Mouse (Mus musculus) hindbrain, embryonic 11.5 days (tissue): ENCODE data around the gene Prcp. TPM values are rescaled to one million over a fixed set of nuclear protein-coding genes. Genes with fewer than 3 reads are reported as not detected.
"Not testable (repeated sequence)": the region's sequence is repeated elsewhere in the genome, so short reads cannot be mapped to it uniquely, and the experiment has no call there.

Experiments
- ATAC-seq: fragments of 200-750 bp; cut with Nextera tagmentation; 2 replicates; pipeline ENCODE4 v1.8.0; 2017; ENCODE audit warnings: mild to moderate bottlenecking, moderate TSS enrichment, moderate library complexity; ENCODE audit not compliant: low FRiP score
- DNase-seq: peaks from one replicate; pipeline ENCODE4 v3.0.0-alpha.2; 2015; ENCODE audit warnings: low spot score
- H3K27ac ChIP-seq: fragments of 300-500 bp; sonication (generic); 2 replicates; pipeline ENCODE4 v1.5.1; 2014; ENCODE audit warnings: mild to moderate bottlenecking, low read depth, low read length
- H3K27me3 ChIP-seq: fragments of 300-500 bp; sonication (generic); 2 replicates; pipeline ENCODE4 v1.6.1; 2014; ENCODE audit warnings: mild to moderate bottlenecking, low read length, moderate library complexity, mixed read lengths; ENCODE audit not compliant: control insufficient read depth, insufficient read depth
- H3K36me3 ChIP-seq: fragments of 300-500 bp; sonication (generic); 2 replicates; pipeline ENCODE4 v1.6.1; 2014; ENCODE audit warnings: mild to moderate bottlenecking, low read length, moderate library complexity, mixed read lengths; ENCODE audit not compliant: control insufficient read depth, insufficient read depth
- H3K4me1 ChIP-seq: fragments of 300-500 bp; sonication (generic); replicated peaks from 2 replicates; pipeline ENCODE4 v1.6.1; 2014; ENCODE audit warnings: low read length, mixed read lengths; ENCODE audit not compliant: control insufficient read depth, insufficient read depth
- H3K4me2 ChIP-seq: fragments of 300-500 bp; sonication (generic); replicated peaks from 2 replicates; pipeline ENCODE4 v1.6.1; 2014; ENCODE audit warnings: mild to moderate bottlenecking, low read depth, low read length
- H3K4me3 ChIP-seq: fragments of 300-500 bp; sonication (generic); 2 replicates; pipeline ENCODE4 v1.5.1; 2014; ENCODE audit warnings: low read depth, low read length
- H3K9ac ChIP-seq: fragments of 300-500 bp; sonication (generic); 2 replicates; pipeline ENCODE4 v1.6.1; 2014; ENCODE audit warnings: low read depth, low read length
- H3K9me3 ChIP-seq: fragments of 300-500 bp; sonication (generic); 2 replicates; pipeline ENCODE4 v1.6.1; 2016; ENCODE audit warnings: low read length; ENCODE audit not compliant: control insufficient read depth
- WGBS: fragments of 180-500 bp; shearing (Covaris S2); extraction: QIAGEN DNeasy Blood & Tissue Kit; methylation state at CpG from one replicate; pipeline ENCODE4 v1.1.7; 2014; 5-methylcytosine and 5-hydroxymethylcytosine counted together
- polyA plus RNA-seq: library from polyadenylated mRNA; unstranded; fragments of >200 nt; fragmentation: Nextera tagmentation; extraction: Ambion mirVana; gene quantifications from 2 replicates; pipeline ENCODE4 v1.2.1, GENCODE M21; 2014

Gene Prcp
- polyA plus RNA-seq, 1 experiment from 2014 or later: 26.3 TPM

- Histone ChIP-seq H3K27me3 (no peaks in the 10 kb centered on the region), H3K9me3 (no peaks in the 10 kb centered on the region), H3K4me2 (no peak overlapping the region), H3K4me1 (no peaks in the 10 kb centered on the region), H3K36me3 (no peaks in the 10 kb centered on the region), H3K4me3 (no peak overlapping the region), H3K9ac (no peak overlapping the region), H3K27ac (no peak overlapping the region)
- peak; percentile 27 for DNase-seq
- 55% methylated on average over 2 of the region's 2 CpGs for WGBS
- no peak for ATAC-seq
These were observed 22.8 kb downstream of the Prcp start for GRCm38 (mm10) chr7:92897021-92897420.

DNA sequence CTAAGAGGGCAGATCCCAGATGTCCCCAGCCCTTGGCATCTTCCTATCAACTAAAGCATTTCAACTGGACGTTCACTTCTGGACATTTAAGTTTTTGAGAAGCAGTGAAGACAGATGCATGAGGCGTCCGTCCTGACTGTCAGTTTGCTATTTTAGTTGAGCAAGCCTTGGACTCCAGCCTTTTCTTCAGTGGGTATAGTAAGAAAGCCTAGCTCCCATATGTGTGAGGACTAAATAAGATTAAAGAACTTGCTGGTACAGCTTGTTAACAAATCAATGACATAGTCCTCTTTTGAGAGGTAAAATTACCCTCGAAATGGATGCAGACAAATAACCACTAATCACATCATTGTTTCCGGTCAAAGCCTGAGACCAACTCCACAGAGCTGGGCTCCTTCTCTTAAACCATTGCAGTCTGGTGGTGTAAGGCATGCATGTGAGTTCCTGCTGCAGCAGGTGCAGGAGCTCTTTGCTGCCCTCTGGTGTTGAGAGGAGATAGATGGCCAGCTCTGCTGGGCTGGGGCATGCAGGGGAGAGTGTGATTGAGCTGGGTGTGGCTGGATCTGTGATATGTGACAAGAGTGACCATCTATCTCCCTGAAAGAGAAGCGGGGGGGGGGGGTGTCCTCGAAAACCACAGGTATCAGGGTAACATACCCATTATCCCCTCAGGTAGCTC, 29.2 kb downstream of the Prcp start:
- Histone ChIP-seq H3K4me1 (no peaks in the 10 kb centered on the region), H3K27ac (no peak overlapping the region), H3K27me3 (no peaks in the 10 kb centered on the region), H3K9me3 (no peaks in the 10 kb centered on the region), H3K4me2 (no peak overlapping the region), H3K4me3 (no peak overlapping the region), H3K9ac (no peak overlapping the region), H3K36me3 (no peaks in the 10 kb centered on the region)
- ATAC-seq (peak; percentile 91), DNase-seq (peak; percentile 86)
- WGBS: 53% methylated on average over 7 of the region's 7 CpGs

- H3K36me3 ChIP-seq, H3K27ac ChIP-seq, H3K9me3 ChIP-seq, DNase-seq, H3K9ac ChIP-seq, H3K4me2 ChIP-seq, H3K4me1 ChIP-seq, H3K4me3 ChIP-seq, H3K27me3 ChIP-seq: not testable (repeated sequence)
- WGBS: 67% methylated on average over 7 of the region's 7 CpGs
- peak; percentile 45; the same call in 1 of the 2 replicates for ATAC-seq
These were observed 30.0 kb downstream of the Prcp start for GRCm38 (mm10) chr7:92904285-92904684.

DNA sequence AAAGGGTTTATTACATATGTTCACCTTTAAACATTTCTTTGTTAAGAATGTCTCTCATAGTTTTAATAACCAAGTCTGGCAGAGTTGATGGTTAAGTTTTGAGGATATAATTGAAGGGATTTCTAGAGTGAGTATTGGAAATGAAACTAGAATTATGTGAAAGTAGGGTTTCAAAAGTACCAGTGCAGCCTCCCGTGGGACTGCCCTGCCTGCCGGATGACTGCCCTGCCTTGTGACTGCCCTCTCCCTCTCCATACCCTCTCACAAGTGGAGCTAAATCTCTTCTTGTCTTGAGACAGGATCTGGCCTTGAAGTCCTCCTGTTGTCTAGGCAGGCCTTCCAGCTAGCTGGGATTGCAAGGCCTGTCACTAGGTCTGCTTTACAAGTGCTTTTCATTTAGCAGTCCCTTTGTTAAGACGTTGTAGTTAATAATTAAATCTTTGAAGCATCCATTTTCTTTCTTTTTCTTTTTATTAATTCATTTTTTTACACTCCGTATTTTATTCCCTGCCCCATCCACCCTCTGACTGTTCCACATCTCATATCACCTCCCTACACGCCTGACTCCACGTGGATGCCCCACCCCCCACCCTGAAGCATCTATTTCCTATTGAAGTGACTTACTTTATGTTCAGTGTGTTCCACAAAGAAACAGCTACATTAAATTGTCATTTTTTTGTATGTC, 46.0 kb downstream of the Prcp start:
- ATAC-seq (no peak), DNase-seq (no peak)
- H3K4me1 ChIP-seq: no peaks in the 10 kb centered on the region
- no peak overlapping the region for H3K9ac ChIP-seq
- H3K4me2 ChIP-seq: no peak overlapping the region
- H3K9me3 ChIP-seq: no peaks in the 10 kb centered on the region
- no peak overlapping the region for H3K27ac ChIP-seq
- no peak overlapping the region for H3K4me3 ChIP-seq
- no peaks in the 10 kb centered on the region for H3K36me3 ChIP-seq
- WGBS: 81% methylated on average over 6 of the region's 6 CpGs
- H3K27me3 ChIP-seq: no peaks in the 10 kb centered on the region

- no peaks in the 10 kb centered on the region for H3K27me3 ChIP-seq
- no peak for DNase-seq
- no peak overlapping the region for H3K4me2 ChIP-seq
- no peak overlapping the region for H3K4me3 ChIP-seq
- H3K9ac ChIP-seq: no peak overlapping the region
- H3K36me3 ChIP-seq: no peaks in the 10 kb centered on the region
- H3K27ac ChIP-seq: no peak overlapping the region
- 83% methylated on average over 2 of the region's 2 CpGs for WGBS
- no peak for ATAC-seq
- no peaks in the 10 kb centered on the region for H3K9me3 ChIP-seq
- H3K4me1 ChIP-seq: no peaks in the 10 kb centered on the region
These were observed 46.5 kb downstream of the Prcp start for GRCm38 (mm10) chr7:92920857-92921172.

GRCm38 (mm10) chr7:92932792-92933191, 58.5 kb downstream of the Prcp start:
- Histone ChIP-seq H3K9me3 (no peaks in the 10 kb centered on the region), H3K4me3 (no peak overlapping the region), H3K36me3 (no peaks in the 10 kb centered on the region), H3K4me1 (no peaks in the 10 kb centered on the region), H3K27me3 (no peaks in the 10 kb centered on the region), H3K9ac (no peak overlapping the region), H3K27ac (no peak overlapping the region), H3K4me2 (no peak overlapping the region)
- DNase-seq (no peak), ATAC-seq (no peak)
- 91% methylated on average over 8 of the region's 8 CpGs for WGBS

GRCm38 (mm10) chr7:92933308-92933948, 59.2 kb downstream of the Prcp start:
- DNase-seq, H3K4me1 ChIP-seq, ATAC-seq, H3K27me3 ChIP-seq, H3K9me3 ChIP-seq, H3K36me3 ChIP-seq, H3K4me2 ChIP-seq, H3K4me3 ChIP-seq, H3K9ac ChIP-seq, H3K27ac ChIP-seq: not testable (repeated sequence)
- WGBS: 74% methylated on average over 4 of the region's 4 CpGs

DNA sequence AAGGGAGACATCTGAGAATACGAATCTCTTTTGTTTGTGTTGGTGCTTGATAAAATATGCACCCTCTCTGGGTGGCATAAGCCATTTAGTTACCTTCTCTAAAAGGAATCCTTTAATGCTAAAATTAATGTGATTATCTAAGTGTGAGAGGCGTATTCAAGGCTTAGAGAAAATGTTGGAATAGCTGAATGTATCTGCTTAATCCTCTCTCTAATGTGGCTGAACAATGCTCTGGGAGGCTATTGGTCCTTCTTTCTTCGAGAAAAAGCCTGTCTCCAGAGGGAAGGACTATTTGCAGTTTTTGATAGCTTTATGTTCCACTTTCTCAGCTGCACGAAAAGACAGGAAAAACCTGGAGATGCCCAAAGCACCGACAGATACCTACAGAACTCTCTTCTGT, 62.5 kb downstream of the Prcp start:
- 68% methylated on average over 5 of the region's 5 CpGs for WGBS
- DNase-seq: no peak
- no peak overlapping the region for H3K9ac ChIP-seq
- H3K9me3 ChIP-seq: no peaks in the 10 kb centered on the region
- H3K36me3 ChIP-seq: no peaks in the 10 kb centered on the region
- ATAC-seq: no peak
- no peaks in the 10 kb centered on the region for H3K27me3 ChIP-seq
- no peaks in the 10 kb centered on the region for H3K4me1 ChIP-seq
- H3K4me2 ChIP-seq: no peak overlapping the region
- no peak overlapping the region for H3K27ac ChIP-seq
- H3K4me3 ChIP-seq: no peak overlapping the region

- DNase-seq (peak; percentile 40), ATAC-seq (no peak)
- no peak overlapping the region for H3K4me2 ChIP-seq
- no peaks in the 10 kb centered on the region for H3K9me3 ChIP-seq
- no peak overlapping the region for H3K27ac ChIP-seq
- H3K4me3 ChIP-seq: no peak overlapping the region
- H3K36me3 ChIP-seq: no peaks in the 10 kb centered on the region
- 20% methylated on average over 6 of the region's 6 CpGs for WGBS
- H3K9ac ChIP-seq: no peak overlapping the region
- no peaks in the 10 kb centered on the region for H3K27me3 ChIP-seq
- no peaks in the 10 kb centered on the region for H3K4me1 ChIP-seq
These were observed 63.7 kb downstream of the Prcp start for GRCm38 (mm10) chr7:92937955-92938354.
